Mouse (Mus musculus) hematopoietic stem cell, adult 5-6 weeks (primary cell): ENCODE results near the gene Top1. TPM values are rescaled to one million over a fixed set of nuclear protein-coding genes. Genes with fewer than 3 reads are reported as not detected.
A peak's percentile ranks its signal among the peaks of the same experiment; 100 is the strongest.
"Not testable (repeated sequence)": the region's sequence is repeated elsewhere in the genome, so short reads cannot be mapped to it uniquely, and the experiment has no call there.

ENCODE experiments used
- ATAC-seq, 2 experiments: fragments of 125-278 bp in 1 of 2; replicated peaks in 1 of 2; 2 replicates each; pipeline ENCODE4 v1.8.0; 2016 to 2017; ENCODE audit warnings: inconsistent platforms in 2 of 2, mild to moderate bottlenecking in 2 of 2, moderate number of reproducible peaks in 2 of 2, low read depth in 1 of 2, moderate TSS enrichment in 1 of 2; ENCODE audit not compliant: low FRiP score in 2 of 2, poor library complexity in 2 of 2, severe bottlenecking in 2 of 2, insufficient read depth in 1 of 2, low TSS enrichment in 1 of 2
- total RNA-seq: library from RNA; stranded (forward); fragments of 172-1452, 232-1000 nt; gene quantifications from 2 replicates; pipeline ENCODE4 v1.2.3, GENCODE M21; 2017

Gene Top1
- total RNA-seq, 1 experiment from 2014 or later: 188 TPM

DNA sequence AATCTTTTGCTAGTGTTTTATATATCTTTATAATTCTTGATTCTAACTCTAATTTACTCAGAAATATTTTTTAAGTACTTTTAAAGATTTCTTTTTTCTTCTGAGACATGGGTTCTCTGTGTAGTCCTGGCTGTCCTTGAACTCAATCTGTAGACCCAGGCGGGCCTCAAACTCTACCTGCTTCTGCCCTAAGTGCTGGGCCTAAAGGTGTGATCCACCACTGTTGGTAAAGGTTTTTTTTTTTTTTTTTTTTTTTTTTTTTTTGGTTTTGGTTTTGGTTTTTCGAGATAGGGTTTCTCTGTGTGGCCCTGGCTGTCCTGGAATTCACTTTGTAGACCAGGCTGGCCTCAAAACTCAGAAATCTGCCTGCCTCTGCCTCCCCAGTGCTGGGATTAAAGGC is 19.3 kb downstream of the Top1 start:
- ATAC-seq: not testable (repeated sequence)

DNA sequence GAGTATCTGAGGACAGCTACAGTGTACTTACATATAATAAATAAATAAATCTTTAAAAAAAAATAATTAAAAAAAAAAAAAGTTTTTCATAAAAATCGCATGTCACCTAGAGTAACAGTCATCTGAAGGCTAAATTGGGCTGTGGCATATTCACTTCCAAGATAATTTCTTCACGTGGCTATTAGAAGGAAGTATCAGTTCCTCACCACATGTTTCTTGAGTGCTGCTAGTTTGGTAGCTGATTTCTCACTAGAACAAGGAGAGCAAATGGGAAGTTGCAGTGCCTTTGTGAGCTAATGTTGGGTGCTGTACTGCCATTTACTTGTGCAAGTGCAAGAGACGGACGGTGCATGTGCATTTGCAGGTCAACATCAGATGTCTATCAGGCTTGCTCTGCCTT is 21.6 kb downstream of the Top1 start:
- ATAC-seq: peak; percentile 81 to 90

DNA sequence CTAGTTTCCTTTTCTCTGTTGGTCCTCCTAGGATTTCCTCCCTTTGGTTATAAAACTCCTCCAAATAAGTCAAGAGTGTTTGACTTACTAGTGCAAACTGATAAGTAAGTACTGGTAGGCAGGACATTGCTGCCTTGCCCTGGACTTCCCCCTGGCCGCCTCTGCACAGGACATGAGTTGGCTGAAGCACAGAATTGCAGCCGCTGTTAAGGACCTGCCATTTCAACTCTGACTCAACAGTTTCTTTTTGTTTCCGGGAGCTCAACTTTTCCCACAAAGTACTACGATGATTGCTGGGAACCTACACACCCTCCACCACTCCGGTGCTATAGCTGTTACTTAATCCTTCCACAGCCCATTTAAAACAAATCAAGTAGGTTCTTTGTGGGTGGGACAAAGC is 54.6 kb downstream of the Top1 start:
- peak; percentile 90 to 94 for ATAC-seq

DNA sequence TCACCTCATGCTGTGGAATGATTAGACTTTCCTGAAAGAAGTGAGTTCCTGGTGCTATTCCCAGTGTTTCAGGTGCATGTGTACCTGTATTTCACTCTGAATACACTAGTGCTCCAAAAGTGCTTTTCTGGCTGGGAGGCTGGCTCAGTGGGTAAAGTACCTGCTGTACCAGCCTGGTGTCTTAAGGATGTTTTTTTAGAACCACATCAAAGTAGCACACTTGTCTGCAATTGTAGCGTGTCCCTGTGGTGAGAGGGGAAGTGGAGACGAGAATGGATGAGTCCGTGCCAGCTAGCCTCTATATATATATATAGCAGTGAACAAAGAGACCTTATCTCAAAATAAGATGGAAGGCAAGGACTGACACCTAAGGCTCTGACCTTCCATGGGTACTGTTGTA is 55.9 kb downstream of the Top1 start:
- no peak for ATAC-seq

DNA sequence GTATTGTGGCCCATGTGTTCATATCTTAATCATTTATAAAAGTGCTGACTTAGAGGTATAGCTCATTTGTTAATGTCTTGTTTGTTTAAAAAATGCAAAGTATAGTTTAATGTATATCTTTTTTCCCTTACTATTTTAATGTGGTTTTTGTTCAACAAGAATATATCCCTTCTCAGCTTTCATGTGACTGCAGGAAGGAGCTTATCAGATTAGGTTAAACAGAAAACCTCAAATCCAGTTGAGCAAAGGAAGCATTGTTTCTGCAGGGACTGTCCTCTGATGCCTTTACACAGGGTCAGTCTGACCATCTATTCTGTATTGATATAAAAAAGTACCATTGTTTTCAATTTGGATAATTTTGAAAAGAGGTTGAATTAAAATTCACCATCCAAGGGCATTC is 57.1 kb downstream of the Top1 start:
- no peak for ATAC-seq

DNA sequence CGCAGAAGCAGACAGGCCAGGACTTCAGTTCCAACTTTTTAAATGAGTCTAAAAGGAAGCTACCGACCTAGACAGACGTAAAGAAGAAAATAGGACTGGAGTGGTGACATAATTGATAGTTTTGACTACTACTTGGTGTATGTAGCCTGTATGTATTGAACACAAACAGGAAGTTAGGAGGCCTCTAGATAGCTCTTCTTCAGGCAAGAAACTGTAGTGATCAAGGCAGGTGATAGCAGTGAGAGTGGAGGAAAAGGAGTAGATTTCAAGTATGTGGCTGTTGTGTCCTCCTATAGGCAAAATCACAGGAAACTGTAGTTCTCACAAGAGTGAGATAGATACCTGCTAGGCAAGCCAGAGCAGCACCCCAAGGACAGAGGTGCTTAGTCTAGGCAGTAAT is 62.0 kb downstream of the Top1 start:
- no peak for ATAC-seq

DNA sequence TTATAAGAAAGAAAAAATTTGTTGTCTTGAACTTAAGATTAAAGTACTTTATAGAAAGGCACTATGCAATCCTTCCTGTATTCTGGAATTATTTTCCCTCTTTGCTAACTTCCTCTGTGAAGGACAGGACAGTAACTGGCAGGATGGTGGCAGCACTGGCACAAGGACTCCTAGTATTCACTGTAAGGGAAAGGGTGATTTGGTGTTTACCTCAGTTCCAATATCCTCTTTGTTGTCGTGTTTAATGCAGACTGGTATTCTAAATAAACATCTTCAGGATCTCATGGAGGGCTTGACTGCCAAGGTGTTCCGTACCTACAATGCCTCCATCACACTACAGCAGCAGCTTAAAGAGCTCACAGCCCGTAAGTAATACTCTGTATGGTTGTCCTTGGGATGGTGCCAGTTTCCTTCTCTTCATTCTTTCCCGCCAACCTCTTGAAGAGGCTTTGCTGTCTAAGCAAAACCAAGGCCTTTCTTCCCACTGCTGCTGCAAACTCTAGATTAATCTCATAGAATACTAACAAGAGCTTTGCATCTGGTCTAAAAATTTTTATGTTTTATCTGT is 69.9 kb downstream of the Top1 start:
- no peak for ATAC-seq

DNA sequence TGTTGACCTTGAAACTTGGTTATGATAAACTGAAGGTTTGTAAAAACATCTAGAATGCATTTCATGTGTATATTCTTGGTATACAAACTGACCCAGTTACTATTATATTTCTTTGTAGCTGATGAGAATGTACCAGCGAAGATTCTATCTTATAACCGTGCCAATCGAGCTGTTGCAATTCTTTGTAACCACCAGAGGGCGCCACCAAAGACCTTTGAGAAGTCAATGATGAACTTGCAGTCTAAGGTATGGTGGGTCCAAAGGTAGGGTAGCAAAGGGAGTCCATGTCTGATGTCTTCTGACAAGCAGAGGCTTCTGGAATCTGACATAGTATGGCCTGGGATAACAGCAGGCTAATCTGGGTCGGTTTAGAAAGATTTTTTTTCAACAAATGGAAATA is 71.6 kb downstream of the Top1 start:
- peak in 1 of 2 experiments; percentile 64; a peak in 1 of 4 replicates for ATAC-seq

DNA sequence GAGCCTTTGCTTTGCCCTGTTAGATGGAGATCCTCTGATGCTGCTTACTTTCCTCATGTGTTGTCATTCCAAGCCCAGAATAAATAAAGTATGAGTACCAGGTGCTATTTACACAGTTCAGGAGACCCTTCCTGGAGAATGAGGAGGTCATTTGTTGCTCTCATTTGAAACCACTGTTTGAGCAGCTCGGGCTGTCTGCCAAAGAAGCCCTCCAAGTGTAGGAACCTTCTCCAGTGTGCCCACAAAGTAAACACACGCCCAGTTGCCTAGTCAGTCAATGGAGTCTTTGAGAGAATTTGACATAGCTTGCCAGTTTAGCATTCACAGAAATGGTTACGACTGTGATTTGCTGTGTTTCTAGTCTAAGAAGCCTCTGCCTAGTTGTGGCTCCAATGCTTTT is 73.1 kb downstream of the Top1 start:
- no peak for ATAC-seq

DNA sequence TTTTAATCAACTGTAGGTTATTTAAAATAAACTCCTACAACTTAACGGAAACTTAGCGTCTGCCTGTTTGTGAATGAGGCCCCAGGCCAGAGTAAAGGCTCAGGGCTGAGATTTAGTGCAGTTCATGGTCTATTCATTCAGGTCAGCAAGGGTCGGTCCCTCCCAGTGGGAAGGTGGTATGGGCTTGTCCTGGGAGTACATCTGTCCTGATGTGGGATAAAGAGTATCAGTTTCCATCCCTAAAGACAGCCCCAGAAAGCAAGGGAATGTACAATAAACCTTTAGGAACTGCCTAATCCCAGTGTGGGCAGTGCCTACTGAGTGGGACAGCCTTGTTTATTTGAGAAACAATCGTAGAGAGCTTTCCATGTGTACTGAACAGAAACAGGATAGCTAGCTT is 77.0 kb downstream of the Top1 start:
- no peak for ATAC-seq

DNA sequence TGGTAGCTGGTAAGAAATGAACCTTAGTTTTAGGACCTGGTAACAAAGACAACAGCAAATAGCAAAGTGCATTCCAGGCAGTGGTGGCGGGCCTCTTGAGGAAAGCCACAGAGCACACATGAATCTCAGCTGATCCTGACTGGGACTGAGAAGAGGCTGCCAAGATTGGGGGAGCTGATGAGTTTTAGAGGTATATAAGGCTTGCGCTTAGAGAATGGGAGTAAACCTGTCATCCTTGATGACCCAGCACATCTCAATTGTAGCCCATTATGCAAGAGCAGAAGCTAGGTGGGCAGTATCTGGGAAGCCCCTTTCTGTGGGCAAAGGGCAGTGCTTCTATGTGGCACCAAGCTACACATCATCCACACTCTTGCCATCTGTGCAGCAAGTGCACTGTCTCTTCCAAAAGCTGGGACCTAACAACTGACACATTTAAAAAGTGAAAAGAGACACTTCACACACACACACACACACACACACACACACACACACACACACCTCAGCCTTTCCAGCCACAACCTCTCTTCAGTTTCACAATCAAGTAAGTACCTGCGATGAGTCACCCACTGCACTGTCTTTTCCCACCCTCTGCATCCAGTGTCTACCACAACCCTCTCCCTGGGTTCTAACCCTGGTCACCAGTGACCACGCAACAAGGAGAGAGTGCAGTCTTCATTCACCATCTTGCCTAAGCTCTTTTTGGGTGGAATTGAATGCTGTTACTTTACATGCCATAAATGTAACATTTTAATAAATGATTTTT is 78.1 kb downstream of the Top1 start:
- no peak for ATAC-seq

DNA sequence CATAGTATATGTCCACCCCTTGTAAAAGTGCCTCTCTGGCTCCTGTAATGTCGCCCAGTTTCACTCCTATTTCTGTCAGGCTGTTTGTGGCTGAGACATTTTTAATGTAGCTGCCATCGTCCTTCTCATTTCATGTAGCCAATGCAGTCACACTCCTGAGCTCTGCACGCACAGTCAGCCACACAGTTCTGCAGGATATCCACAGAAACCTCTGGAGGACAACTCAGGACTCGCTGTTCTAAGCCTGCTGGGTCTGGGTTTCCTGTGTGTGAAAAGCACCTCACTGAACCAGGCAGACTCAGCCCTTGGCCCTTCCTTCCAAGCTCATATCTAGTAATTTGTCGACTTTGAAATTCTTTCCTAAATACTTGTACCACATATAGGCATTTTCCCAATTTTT is 78.8 kb downstream of the Top1 start:
- no peak for ATAC-seq

DNA sequence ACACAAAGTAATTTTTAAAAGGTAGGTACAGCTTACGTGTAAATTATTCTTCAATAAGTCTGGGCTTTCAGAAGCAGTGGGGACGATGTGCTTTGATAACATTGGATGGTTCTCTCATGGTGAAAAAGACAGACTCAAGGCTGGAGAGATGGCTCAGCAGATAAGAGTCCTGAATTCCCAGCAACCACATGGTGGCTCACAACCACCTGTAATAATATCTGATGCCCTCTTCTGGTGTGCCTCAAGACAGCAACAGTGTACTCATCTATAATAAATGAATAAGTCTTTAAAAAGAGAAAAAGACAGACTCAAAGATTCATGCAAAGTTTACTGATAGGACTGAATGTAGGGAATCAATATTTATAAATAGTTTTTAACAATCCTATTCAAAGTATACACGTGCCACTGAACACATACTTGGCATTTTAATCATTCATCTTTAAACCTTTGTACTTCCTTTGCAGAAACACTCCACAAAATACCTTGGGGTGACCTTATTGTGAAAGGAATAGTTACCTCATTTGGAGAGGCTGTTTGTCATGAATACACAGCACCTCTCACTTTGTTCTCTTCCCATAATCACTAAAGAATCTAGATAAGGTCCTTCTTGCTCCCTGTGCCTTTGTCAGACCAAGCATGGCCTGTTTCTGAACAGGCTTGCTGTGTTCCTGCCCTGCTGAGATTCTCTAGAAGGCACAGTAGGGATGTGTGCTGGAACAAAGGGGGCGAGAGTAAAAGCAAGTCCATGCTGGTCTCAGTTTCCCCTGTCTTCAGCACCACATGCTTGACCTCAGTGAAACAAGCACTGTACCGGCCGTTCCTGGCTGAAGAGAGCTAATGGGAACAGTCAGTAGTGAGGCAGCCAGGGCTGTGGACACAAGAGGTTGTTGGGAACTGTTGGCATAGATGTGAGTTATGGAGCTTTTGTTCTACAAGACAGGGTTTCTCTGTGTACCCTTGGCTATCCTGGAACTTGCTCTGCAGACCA is 80.5 kb downstream of the Top1 start:
- no peak for ATAC-seq

DNA sequence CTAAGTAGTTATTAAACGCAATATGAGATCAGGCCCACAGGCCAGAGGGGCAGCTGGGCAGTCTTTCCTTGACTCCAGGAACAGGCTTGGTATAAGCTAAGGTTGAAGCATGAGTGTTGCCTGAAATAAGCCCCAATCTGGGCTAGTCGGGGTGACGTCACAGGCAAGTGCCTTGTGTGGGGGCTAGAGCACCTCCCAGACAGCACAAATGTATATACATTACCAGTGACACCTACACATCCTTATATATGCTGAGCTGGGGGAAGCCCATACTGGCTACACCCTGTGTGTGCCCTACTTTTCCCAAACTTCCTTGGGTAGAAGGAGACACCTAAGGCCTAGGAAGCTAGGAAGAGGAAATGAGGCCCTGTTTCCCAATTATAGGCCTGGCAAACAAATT is 83.3 kb downstream of the Top1 start:
- no peak for ATAC-seq

DNA sequence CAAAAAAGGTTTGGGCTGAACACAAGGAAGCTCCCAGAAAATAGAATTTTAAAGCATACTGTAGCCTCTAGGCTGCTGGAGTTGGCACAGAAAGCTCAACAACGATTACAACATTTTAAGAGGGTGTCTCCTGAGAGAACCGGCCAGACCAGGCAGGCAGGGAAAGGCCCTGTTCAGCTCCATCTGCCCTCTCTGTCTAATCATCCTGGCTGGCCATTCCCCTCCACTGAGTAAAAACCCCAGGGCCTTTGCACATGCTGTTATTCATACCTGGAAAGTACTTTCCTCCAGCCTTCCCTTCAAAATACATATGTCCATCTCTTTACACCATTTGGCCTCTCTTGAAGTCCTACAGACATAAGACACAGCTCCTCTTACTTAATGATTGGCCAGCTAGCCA is 83.7 kb downstream of the Top1 start:
- ATAC-seq: no peak

DNA sequence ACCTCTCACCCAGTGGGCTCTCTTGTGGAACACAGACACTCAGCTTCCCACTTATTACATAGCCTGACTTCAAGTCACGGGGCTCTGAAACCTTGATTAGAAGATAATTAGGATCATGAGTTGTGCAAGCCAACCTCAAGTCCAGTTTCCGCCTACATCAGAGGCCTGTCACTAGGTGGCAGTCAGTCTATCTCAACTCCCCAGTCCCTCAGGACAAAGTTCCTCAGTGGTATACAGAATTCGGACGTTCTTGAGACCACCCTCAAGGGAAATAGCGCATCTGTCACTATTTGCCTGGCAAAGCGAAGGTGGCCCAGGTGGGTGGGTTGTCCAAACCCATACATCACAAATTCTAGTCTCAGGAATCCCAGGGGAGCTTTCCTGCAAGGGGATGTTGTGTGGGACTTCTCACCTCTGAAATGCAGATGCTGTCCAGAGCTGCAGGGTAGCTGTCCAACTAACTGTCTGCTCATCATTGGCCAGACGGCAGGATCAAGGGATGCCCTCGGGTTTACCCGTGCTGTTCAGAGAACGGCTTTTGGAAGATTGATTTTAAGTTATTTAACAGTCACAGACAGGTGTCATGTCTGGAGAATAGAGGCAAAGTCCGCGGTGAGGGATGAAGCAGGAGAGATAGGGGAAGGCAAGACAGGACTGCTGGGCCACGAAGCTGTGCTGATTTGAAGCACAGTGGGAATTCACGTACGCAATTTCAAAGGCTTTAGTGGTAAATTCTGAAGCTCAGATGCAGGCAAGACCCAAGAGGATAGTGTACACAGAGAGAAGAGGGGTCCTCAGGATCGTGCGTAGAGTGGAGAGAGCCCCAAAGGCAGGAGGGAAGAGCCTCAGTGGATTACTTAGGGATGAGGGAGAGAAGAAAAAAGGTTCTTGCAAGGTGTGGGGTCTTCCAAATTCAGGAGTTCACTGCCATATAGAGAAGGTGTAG is 84.4 kb downstream of the Top1 start:
- peak in 1 of 2 experiments; percentile 27; a peak in 1 of 4 replicates for ATAC-seq

DNA sequence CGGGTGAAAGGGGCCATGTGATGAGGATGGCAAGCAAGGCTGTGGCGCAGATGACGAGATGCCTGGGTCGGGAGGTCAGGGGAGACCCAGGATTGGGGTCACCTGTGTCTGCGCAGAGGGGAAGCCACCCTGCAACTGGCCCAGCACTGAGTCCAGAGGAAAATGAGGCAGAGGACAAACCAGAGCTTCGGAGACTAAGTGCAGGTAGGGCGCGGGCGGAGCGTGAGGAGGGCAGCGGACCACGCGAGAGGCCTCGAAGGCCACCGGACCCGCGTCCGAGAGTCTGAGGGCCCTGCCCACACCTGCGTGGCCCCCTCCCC is 85.1 kb downstream of the Top1 start:
- peak in 1 of 2 experiments; percentile 15; a peak in 3 of 4 replicates for ATAC-seq
